Mouse (Mus musculus) hematopoietic stem cell, adult 5-6 weeks (primary cell): ENCODE measurements at regions not wholly inside any gene's neighbourhood (a gene's known extent, or its start where the extent isn't known, plus 50 kb on each side); places are given as distances from the start of the nearest gene placed in this dataset.

Experiments used
- ATAC-seq, 2 experiments: fragments of 125-278 bp in 1 of 2; replicated peaks in 1 of 2; 2 replicates each; pipeline ENCODE4 v1.8.0; 2016 to 2017; ENCODE audit warnings: inconsistent platforms in 2 of 2, mild to moderate bottlenecking in 2 of 2, moderate number of reproducible peaks in 2 of 2, low read depth in 1 of 2, moderate TSS enrichment in 1 of 2; ENCODE audit not compliant: low FRiP score in 2 of 2, poor library complexity in 2 of 2, severe bottlenecking in 2 of 2, insufficient read depth in 1 of 2, low TSS enrichment in 1 of 2

DNA sequence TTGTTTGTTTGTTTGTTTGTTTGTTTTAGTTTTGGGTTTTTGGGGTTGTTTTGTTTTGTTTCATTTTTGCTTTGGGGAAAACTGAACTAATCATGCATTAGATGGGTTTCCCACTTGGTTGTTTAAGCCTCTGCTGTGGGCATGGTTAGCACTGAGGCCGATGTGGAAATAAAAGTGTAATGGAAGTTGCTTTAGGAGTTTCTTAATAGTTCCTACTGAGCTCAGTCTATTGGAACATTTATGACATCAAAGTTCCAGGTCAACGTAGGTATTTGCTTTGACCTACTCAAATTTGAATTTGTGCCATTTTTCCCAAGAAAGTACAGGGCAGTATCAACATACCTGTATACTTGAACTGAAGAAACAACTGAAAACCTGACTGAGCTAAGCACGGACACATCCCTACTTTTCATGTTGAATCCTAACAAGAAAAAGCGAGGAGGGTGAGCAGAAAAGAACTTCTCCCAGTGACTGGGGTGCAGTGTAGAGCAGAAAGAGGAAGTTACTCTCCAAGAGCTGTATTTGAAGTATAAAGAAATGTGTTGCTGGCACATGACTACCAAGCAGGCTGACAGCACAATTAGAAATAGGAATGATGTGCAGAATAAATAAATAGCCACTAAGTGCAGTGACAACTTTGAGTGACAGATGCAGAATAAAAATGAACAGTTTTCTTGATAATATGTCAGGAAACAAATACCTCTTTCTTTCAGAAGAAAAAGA is 122.0 kb upstream of the Atp2b1 start:
- peak; percentile 95 to 97 for ATAC-seq

DNA sequence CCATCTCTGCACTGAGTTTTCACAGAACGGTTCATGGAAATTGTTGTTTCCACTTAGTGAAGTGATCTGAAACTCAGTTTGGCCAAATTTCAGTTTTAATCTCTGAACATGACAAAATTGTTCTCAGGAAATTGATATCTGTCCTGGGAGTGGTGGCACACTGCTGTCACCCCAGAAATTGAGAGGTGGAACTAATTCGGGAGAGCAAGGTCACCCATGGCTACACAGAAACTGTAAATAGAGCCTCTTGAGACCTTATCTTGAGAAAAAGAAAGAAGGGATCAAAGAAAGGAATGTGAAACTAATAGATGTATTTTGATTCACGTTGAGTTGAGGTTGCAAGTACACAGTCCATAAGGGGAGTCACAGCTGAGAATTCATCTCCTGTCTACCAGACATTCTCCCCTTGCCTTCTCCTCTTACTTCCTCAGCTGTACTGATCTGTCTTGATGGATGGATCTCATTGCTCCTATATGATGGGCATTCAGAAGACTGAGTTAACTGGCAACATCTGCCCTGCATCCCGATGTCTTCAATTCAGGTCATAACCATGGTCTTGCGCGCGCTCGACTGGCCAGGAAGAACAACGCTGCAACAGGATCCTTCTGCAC is 120.2 kb upstream of the Atp2b1 start:
- ATAC-seq, result no peak

DNA sequence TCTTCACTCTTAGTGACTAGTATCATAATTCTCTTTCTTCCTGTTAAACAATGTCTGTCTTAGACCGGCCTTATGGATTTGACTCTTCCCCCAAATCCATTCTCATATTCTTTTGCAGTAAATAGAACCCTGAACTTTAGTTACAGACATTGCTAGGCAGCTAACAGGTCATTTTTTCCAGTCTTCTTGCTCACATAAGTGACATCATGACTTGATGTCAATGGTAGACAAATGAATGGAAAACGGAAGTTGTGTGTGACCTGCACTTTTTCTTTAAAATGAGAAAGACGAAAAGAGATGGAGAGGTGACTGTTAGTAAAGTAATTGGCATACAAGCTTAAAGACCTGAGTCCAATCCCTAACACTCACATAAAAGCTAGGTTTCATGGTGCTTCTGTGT is 118.2 kb upstream of the Atp2b1 start:
- ATAC-seq, result no peak

GRCm38 (mm10) chr10:98798634-98799415 is 115.4 kb upstream of the Atp2b1 start:
- no peak; a peak in 1 of 4 replicates for ATAC-seq

DNA sequence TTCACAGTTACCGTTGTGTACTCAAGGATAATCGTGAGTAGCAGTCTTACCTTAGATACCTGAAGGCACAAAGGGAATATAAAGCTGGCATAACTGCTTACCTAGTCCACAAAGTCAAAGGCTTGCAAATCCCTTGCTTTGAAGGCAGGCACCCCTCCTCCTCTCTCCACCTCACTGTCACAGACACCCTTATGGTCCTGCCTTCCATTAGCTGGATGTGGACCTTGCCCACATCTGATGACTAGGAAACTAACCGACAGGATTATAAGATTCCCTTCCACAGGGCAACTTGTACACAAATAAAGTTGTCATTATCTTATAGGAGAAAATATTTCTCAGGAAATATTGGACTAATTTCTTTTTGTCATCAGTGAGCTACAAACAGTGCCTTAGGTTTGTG is 114.4 kb upstream of the Atp2b1 start:
- no peak for ATAC-seq

- ATAC-seq, result no peak
Observed at GRCm38 (mm10) chr10:98800949-98801348, 113.3 kb upstream of the Atp2b1 start.

DNA sequence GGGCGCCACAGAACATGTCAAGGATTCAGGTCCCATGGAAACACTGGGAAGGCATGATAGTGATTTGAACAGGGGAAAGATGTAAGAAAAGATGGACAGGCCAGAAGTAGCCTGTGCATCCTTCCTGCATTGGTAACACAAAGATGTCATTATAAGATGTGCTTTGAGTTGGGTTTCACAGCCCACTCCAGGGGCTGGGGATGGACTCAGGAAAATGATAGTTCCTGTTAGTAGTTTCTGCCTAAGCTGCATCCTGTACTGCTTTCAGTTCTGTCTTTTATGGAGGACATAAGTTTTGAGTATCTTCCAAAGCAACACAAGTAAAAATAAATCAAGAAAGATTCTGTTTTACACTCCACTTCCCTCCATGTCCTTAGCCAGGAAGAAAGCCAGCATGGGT is 109.2 kb upstream of the Atp2b1 start:
- ATAC-seq, result peak; percentile 58 to 67; a peak in 3 of 4 replicates

- peak in 1 of 2 experiments; percentile 14; a peak in 1 of 4 replicates for ATAC-seq
Observed at GRCm38 (mm10) chr10:98806798-98807535, 107.2 kb upstream of the Atp2b1 start.

DNA sequence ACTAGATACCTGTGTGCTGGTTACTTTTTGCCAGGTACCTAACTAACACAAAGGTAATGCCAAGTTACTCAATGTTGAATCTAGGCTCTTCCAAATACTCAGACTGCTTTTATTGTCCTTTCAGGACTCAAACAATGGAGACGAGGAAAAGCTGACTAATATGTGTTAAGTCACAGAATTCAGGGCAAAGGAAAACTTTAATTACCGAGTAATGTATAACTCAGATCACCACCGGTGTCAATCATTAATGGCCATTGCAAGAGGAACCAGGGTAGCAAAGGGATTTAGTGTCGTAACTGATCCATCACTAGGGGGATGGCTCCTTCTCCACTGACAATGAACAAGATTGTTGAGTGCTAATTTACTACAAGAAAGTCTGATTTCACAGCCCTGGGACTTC is 105.6 kb upstream of the Atp2b1 start:
- no peak for ATAC-seq

DNA sequence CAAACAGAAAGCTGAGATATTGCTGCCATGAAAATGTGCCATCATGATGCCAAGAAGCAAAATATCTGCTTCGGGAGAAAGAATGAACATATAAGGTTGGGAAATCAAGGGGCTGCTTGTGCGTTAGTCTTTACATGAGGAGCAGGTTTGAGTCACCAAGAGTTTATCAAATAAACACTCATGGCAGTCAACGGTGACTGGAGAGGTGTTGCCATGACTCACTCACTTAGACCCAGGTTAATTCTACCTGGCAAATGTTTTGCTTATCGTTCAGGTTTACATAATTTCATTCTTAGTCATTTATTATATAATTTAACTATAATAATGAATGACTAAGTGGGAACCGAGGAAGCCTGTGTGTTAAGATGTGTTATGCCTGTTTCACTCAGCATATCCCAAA is 85.2 kb upstream of the Atp2b1 start:
- ATAC-seq, result no peak

DNA sequence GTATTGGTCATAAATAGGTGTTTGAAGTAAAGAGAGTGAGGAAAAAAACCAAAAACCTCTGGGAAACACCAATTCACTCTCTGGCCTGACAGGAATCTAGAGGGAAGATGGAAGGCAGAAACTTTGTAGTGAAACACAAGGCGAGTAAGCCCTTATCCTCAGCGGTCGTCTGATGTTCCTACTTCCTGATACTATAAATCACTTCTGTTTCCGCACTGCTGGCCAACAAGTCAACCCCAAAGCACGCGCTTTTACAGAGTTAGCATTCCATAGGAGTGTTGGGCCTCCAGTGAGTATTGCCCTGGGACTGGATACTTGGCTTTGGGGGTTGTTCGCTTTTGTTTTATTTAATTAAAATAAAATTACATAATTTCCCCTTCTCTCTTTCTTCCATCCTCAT is 82.7 kb upstream of the Atp2b1 start:
- peak; percentile 94 to 97 for ATAC-seq

DNA sequence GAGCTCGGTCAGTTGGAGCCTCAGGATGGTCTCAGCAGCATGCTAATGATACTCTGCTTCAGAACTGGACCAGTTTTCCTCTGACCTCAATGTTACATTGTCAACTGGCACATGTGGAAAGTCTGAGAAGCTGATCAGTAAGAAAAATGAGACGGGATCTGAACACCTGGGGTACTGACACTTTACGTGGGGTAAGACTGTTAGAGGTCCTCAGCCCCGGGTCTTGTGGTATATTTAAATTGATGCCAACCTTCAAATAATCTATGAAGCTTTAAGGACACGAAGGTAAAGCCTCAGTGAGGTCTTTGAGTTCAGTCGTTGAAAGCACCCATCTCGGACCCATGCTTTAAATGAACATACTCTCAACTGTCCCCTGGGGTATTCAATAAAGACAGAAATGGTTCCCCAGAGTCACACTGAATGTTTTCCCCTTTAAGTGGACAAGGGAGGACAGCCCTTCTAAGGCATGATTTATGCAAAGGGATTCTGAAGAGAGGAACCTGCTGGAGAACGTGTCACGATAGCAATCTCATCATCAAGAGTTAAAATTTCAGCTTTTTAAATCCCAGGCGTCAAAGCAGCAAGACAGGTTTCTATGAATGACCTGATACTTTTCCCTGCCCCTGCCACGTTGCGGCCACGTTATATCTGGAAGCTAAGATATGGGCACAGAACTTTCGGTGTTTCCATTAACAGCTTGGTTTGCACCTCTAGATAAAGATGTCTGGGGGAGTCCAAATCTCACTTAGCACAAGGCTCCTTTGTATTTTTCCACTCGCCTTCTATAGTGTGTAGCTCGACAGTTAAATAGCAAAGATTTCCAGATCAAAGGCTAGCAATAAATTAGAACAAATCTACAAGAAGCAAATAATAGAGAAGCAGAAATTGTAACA is 76.7 kb upstream of the Atp2b1 start:
- ATAC-seq, result no peak

GRCm38 (mm10) chr10:98838926-98839679 is 75.1 kb upstream of the Atp2b1 start:
- no peak for ATAC-seq

DNA sequence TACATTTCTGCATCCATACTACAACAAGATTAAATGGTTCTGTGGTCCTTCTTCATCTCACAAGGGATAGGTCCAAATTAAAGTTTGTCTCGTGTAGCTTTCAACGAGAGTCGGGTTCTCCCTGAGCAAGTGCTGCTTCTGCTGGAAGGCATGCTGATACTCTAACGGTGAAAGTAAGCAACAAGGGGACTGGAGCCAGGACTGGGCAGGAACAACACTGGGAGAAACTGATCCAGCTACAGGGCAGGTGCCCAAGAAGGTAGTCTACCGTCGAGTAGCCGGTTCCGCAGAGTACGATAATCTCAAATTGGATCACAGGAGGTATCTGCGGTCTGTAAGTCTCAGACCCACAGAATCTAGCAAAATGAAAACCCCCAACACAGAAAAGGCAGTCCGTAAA is 74.2 kb upstream of the Atp2b1 start:
- no peak for ATAC-seq

DNA sequence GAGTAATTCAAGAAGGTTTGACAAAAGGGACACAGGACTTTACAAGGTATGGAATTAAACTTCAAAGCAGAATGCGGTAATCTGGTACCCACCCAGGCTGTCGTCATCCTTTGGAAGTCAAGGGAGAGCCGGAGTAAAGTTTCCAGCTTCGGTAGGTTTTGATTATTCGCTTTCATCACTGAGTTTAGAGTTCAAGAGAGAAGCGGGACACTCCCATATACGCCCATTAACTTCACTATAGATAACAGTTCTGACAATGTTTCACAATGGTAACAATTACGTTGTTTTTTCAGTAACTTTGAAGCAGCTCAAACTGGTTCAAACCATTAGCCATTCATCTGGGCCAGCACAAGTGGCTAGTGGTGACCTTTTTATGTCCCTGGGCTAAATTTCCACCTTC is 73.8 kb upstream of the Atp2b1 start:
- no peak for ATAC-seq
